Mouse (Mus musculus) liver, embryonic 16.5 days (tissue): ENCODE data around the gene Suclg1. TPM values are rescaled to one million over a fixed set of nuclear protein-coding genes. Genes with fewer than 3 reads are reported as not detected.

Experiments
- polyA plus RNA-seq: library from polyadenylated mRNA; unstranded; fragments of >200 nt; fragmentation: Nextera tagmentation; extraction: Ambion mirVana; gene quantifications from 2 replicates; pipeline ENCODE4 v1.2.1, GENCODE M21; 2015

Suclg1 gene
- polyA plus RNA-seq, 1 experiment from 2014 or later: 147 TPM

Other genes starting within 250 kb of the Suclg1 start
- 0.04 and 0.05 TPM in 2 replicates for gene Dnah6, start 26.7 kb upstream of the Suclg1 start, polyA plus RNA-seq
- gene 4931417E11Rik, start 221.3 kb downstream of the Suclg1 start, polyA plus RNA-seq: not detected in 2 replicates